Mouse (Mus musculus): Measurements from ENCODE around the gene Lrrc23. TPM values are rescaled to one million over a fixed set of nuclear protein-coding genes. Genes with fewer than 3 reads are reported as not detected.

Gene Lrrc23
- total RNA-seq, 2 experiments from 2014 or later = 2.1 to 4.3 TPM

DNA sequence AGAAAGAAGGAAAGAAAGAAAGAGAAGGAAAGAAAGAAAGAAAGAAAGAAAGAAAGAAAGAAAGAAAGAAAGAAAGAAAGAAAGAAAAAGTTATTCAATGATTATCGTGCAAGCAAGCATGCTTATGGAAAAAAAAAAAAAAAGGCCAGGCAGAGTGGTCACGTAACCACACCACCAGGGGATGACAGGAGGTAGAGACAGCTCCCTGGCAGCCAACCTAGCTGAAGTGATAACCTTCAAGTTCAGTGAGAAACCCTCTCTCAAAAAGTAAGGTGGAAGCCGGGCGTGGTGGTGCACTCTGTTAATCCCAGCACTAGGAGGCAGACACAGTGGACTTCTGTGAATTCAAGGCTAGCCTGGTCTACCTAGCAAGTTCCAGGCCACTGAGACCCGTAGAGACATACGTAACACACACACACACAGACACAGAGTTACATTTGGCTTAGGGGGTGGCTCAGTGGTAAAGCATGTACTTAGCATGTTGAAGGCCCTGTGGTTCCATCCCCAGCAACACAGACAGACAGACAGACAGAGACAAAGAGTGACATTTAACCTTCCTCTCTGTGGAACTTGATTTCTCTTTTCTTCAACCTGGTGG, 56.6 kb downstream of the Lrrc23 start:
- intact Hi-C loops (cut with DNase I) = no loop called here
- DNase-seq = no peak

DNA sequence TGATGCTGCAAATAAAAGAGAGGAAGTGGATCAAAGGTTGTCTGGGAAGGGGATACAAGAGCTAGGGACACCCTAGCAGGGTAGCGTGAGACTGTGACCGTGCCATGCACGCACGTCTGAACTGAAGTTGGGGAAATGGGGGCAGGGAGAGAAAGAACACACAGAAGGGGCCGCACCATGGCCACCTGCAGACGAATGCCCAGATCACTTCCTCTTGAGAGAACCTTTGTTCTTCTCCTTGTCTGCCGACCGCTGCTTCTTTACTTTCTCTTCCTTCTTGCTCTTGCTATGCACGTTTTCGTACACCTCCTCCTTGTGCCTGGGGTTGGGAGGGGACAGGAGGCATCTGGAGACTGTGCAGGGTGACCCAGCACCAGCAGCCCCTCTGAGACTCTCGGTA, 58.6 kb downstream of the Lrrc23 start:
- no peak for DNase-seq

More for the DNA sequence above, 58.6 kb downstream of the Lrrc23 start:
- intact Hi-C loops (cut with DNase I) = no loop called here

Other genes starting within 250 kb of the Lrrc23 start
- 1 to 10 TPM in 1 of 2 experiments, under 1 TPM in 1; 0.28 to 1.1 TPM for gene C1s1, start 237.4 kb downstream of the Lrrc23 start, total RNA-seq (2021)
- not detected for gene C1rb, start 209.4 kb downstream of the Lrrc23 start, total RNA-seq (2021)
- 1 to 10 TPM in 1 of 2 experiments, under 1 TPM in 1; 0.28 to 1.0 TPM for gene C1s2, start 143.6 kb downstream of the Lrrc23 start, total RNA-seq (2021)
- 10 to 100 TPM; 36.9 to 39.8 TPM for gene Lpcat3, start 116.7 kb downstream of the Lrrc23 start, total RNA-seq (2021)
- gene Emg1, start 67.5 kb downstream of the Lrrc23 start, total RNA-seq (2021) = 10 to 100 TPM; 56.7 to 56.9 TPM
- gene Phb2, start 67.4 kb downstream of the Lrrc23 start, total RNA-seq (2021) = 100 to 1,000 TPM; 169 to 170 TPM
- gene Ptpn6, start 41.0 kb downstream of the Lrrc23 start, total RNA-seq (2021) = 1 to 10 TPM; 3.3 to 9.2 TPM
- 100 to 1,000 TPM; 334 to 350 TPM for gene Grcc10, start 38.4 kb downstream of the Lrrc23 start, total RNA-seq (2021)
- gene Gm45234, start 23.7 kb downstream of the Lrrc23 start, total RNA-seq (2021) = not detected
- gene Atn1, start 23.2 kb downstream of the Lrrc23 start, total RNA-seq (2021) = 100 to 1,000 TPM; 174 to 180 TPM
- 100 to 1,000 TPM; 190 to 217 TPM for gene Eno2, start 10.1 kb downstream of the Lrrc23 start, total RNA-seq (2021)
- 1 to 10 TPM; 4.1 TPM for gene Spsb2, start 28.9 kb upstream of the Lrrc23 start, total RNA-seq (2021)
- gene Tpi1, start 34.6 kb upstream of the Lrrc23 start, total RNA-seq (2021) = 100 to 1,000 TPM; 275 to 296 TPM
- 100 to 1,000 TPM; 192 to 202 TPM for gene Usp5, start 49.8 kb upstream of the Lrrc23 start, total RNA-seq (2021)
- 10 to 100 TPM in 1 of 2 experiments, 1 to 10 TPM in 1; 6.9 to 10.8 TPM for gene Cdca3, start 49.8 kb upstream of the Lrrc23 start, total RNA-seq (2021)
- gene Gnb3, start 60.5 kb upstream of the Lrrc23 start, total RNA-seq (2021) = under 1 TPM; 0.32 to 0.46 TPM
- gene P3h3, start 78.0 kb upstream of the Lrrc23 start, total RNA-seq (2021) = 10 to 100 TPM; 55.9 to 56.1 TPM
- gene Gpr162, start 84.3 kb upstream of the Lrrc23 start, total RNA-seq (2021) = 100 to 1,000 TPM; 145 to 164 TPM
- 1 to 10 TPM in 1 of 2 experiments, under 1 TPM in 1; 0.52 to 1.2 TPM for gene Cd4, start 108.5 kb upstream of the Lrrc23 start, total RNA-seq (2021)
- 1 to 10 TPM; 1.7 to 2.3 TPM for gene Lag3, start 132.0 kb upstream of the Lrrc23 start, total RNA-seq (2021)
- 1,000 to 10,000 TPM; 1,603 to 1,633 TPM for gene Ptms, start 140.4 kb upstream of the Lrrc23 start, total RNA-seq (2021)
- 100 to 1,000 TPM; 467 to 469 TPM for gene Mlf2, start 151.7 kb upstream of the Lrrc23 start, total RNA-seq (2021)
- 10 to 100 TPM; 67.8 to 72.6 TPM for gene Cops7a, start 185.8 kb upstream of the Lrrc23 start, total RNA-seq (2021)
- gene Pianp, start 217.0 kb upstream of the Lrrc23 start, total RNA-seq (2021) = 10 to 100 TPM; 89.1 to 97.3 TPM
- gene Zfp384, start 229.4 kb upstream of the Lrrc23 start, total RNA-seq (2021) = 10 to 100 TPM; 51.8 to 56.1 TPM